Mouse (Mus musculus): ENCODE results near the gene H2-Q10.

DNA sequence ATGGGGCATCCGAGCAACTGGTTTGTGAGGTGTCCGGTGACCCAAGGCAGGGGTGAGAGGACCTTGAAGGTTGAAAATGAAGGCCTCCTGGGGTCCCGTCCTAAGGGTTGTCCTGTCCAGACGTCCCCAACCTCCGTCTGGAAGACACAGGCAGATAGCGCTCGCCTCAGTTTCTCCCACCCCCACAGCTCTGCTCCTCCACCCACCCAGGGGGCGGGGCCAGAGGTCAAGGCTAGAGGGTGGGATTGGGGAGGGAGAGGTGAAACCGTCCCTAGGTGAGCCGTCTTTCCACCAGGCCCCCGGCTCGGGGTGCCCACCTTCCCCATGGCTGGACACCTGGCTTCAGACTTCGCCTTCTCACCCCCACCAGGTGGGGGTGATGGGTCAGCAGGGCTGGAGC lies 35.9 kb downstream of the H2-Q10 start, which contains the start of gene Pou5f1:
- TF ChIP-seq CTCF (IDR thresholded peaks at IDR 0.05; ENCODE audit: low read depth, low read length) (no peak), EP300 (IDR thresholded peaks at IDR 0.05; ENCODE audit: insufficient read depth, low read depth, low read length) (peak; percentile 86; the same call in 1 of the 2 replicates), POLR2A (IDR thresholded peaks at IDR 0.05; ENCODE audit: insufficient read depth, low read length) (peak; percentile 48)

Measured in ES-Bruce4 (cell line).